Mouse (Mus musculus): ENCODE measurements around the gene Slc16a6. TPM values are rescaled to one million over a fixed set of nuclear protein-coding genes. Genes with fewer than 3 reads are reported as not detected.

The Slc16a6 gene
- polyA plus RNA-seq, 1 experiment: 1.6 TPM

- no peak for DNase-seq
- Histone ChIP-seq H3K4me3 (replicated peaks; ENCODE audit: extremely low read depth, low read depth, low read length) (no peak overlapping the region), H3K4me1 (ENCODE audit: control insufficient read depth, insufficient read depth, low read length) (peaks cover 10% of the 10 kb centered on the region; the same call in 1 of the 2 replicates)
- WGBS: 99% methylated on average over 4 of the region's 4 CpGs
- no peak for TF ChIP-seq POLR2A (IDR thresholded peaks at IDR 0.05; ENCODE audit: borderline replicate concordance, extremely low read depth, low read depth, low read length)
- no peak for TF ChIP-seq CTCF (IDR thresholded peaks at IDR 0.05; ENCODE audit: insufficient read depth, low read length)
Observed at GRCm38 (mm10) chr11:109422263-109422662, 51.1 kb downstream of the Slc16a6 start.

DNA sequence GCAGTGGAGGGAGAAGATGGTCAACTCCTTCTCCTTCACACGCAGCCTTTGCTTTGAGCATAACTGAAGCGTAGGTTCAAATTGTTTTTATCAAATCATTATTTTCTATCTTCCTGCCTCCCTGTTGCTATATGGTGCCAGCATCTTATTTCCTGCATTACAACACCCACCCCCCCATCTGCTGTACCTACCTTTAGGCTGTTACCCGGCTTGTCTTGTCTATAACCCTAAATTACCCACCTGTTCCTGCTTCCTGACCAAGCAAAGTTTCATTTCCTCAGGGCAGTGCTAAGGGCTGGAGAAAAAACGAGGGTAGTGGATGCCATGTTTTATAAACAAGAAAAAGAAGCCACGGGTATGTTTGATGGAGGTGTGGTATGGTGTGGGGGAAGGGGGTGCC, 52.2 kb downstream of the Slc16a6 start:
- 66% methylated on average over 5 of the region's 5 CpGs for WGBS
- DNase-seq: no peak
- H3K4me1 ChIP-seq (ENCODE audit: control insufficient read depth, insufficient read depth, low read length): peaks cover 10% of the 10 kb centered on the region; the same call in 1 of the 2 replicates
- no peak overlapping the region for H3K4me3 ChIP-seq (replicated peaks; ENCODE audit: extremely low read depth, low read depth, low read length)
- TF ChIP-seq POLR2A (IDR thresholded peaks at IDR 0.05; ENCODE audit: borderline replicate concordance, extremely low read depth, low read depth, low read length) (no peak), CTCF (IDR thresholded peaks at IDR 0.05; ENCODE audit: insufficient read depth, low read length) (no peak)

GRCm38 (mm10) chr11:109420567-109420962, 52.8 kb downstream of the Slc16a6 start:
- no peak for DNase-seq

GRCm38 (mm10) chr11:109419961-109420566, 53.3 kb downstream of the Slc16a6 start:
- 34% methylated on average over 16 of the region's 16 CpGs for WGBS
- DNase-seq: peak; percentile 25
- H3K4me3 ChIP-seq (replicated peaks; ENCODE audit: extremely low read depth, low read depth, low read length): peak overlapping the region; percentile 37
- H3K4me1 ChIP-seq (ENCODE audit: control insufficient read depth, insufficient read depth, low read length): peaks cover 10% of the 10 kb centered on the region; the same call in 1 of the 2 replicates
- 0 out of 2 replicates have a peak, but pooled peaks have one; percentile 6 for TF ChIP-seq CTCF (IDR thresholded peaks at IDR 0.05; ENCODE audit: insufficient read depth, low read length)
- no peak for TF ChIP-seq POLR2A (IDR thresholded peaks at IDR 0.05; ENCODE audit: borderline replicate concordance, extremely low read depth, low read depth, low read length)

More at GRCm38 (mm10) chr11:109420567-109420962, 52.8 kb downstream of the Slc16a6 start:
- H3K4me3 ChIP-seq (replicated peaks; ENCODE audit: extremely low read depth, low read depth, low read length): no peak overlapping the region
- TF ChIP-seq CTCF (IDR thresholded peaks at IDR 0.05; ENCODE audit: insufficient read depth, low read length): no peak
- no peak for TF ChIP-seq POLR2A (IDR thresholded peaks at IDR 0.05; ENCODE audit: borderline replicate concordance, extremely low read depth, low read depth, low read length)
- 59% methylated on average over 14 of the region's 14 CpGs for WGBS
- peaks cover 10% of the 10 kb centered on the region; the same call in 1 of the 2 replicates for H3K4me1 ChIP-seq (ENCODE audit: control insufficient read depth, insufficient read depth, low read length)

DNA sequence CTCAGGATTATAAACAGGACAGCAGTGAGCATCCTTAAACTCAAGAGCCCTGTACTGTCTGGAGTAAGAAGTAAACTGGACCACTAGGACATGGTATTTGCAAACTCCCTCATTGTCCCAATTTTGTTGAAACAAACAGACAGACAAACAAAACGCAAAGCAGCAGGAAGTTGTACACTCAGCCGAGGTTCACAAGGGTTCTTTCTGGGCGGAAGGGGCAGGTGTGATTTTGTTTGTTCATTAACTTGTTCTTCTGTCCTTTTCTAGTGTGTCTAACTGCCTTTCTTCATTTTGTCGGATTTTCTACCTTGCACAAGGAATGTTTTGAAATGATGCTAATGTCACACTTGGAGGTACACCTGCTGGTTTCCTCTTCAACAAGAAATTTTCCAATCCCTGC, 53.9 kb downstream of the Slc16a6 start:
- no peak overlapping the region for H3K4me3 ChIP-seq (replicated peaks; ENCODE audit: extremely low read depth, low read depth, low read length)
- no peak for TF ChIP-seq CTCF (IDR thresholded peaks at IDR 0.05; ENCODE audit: insufficient read depth, low read length)
- TF ChIP-seq POLR2A (IDR thresholded peaks at IDR 0.05; ENCODE audit: borderline replicate concordance, extremely low read depth, low read depth, low read length): no peak
- H3K4me1 ChIP-seq (ENCODE audit: control insufficient read depth, insufficient read depth, low read length): peaks cover 10% of the 10 kb centered on the region; the same call in 1 of the 2 replicates
- no peak for DNase-seq
- 31% methylated on average over 4 of the region's 4 CpGs for WGBS

GRCm38 (mm10) chr11:109417472-109418040, 55.8 kb downstream of the Slc16a6 start:
- Histone ChIP-seq H3K4me1 (ENCODE audit: control insufficient read depth, insufficient read depth, low read length) (peaks cover 10% of the 10 kb centered on the region; the same call in 1 of the 2 replicates), H3K4me3 (replicated peaks; ENCODE audit: extremely low read depth, low read depth, low read length) (no peak overlapping the region)
- peak; percentile 29 for DNase-seq
- TF ChIP-seq CTCF (IDR thresholded peaks at IDR 0.05; ENCODE audit: insufficient read depth, low read length) (no peak), POLR2A (IDR thresholded peaks at IDR 0.05; ENCODE audit: borderline replicate concordance, extremely low read depth, low read depth, low read length) (no peak)
- 59% methylated on average over 9 of the region's 9 CpGs for WGBS

- peak; percentile 74 for DNase-seq
Observed at GRCm38 (mm10) chr11:109416709-109417420, 56.5 kb downstream of the Slc16a6 start.

DNA sequence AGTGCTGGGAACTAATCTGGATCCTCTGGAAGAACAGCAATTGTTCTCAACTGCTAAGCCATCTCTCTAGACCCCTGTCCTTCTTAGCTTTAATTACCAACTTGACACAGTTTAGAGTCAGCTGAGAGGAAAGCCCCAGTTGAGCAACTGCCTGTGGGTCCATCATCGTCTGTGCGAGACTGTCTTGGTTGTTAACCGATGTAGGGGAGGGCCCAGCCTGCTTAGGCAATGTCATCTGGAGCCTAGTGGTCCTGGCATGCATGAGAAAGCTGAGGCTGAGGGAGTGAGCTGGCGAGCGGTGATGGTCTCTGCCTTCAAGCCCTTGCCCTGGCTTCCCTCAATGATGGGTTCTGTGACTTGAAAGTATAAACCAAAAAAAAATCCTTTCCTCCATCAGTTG, 58.6 kb downstream of the Slc16a6 start:
- peaks cover 4% of the 10 kb centered on the region; the same call in 1 of the 2 replicates for H3K4me1 ChIP-seq (ENCODE audit: control insufficient read depth, insufficient read depth, low read length)
- H3K4me3 ChIP-seq (replicated peaks; ENCODE audit: extremely low read depth, low read depth, low read length): no peak overlapping the region
- DNase-seq: no peak
- TF ChIP-seq CTCF (IDR thresholded peaks at IDR 0.05; ENCODE audit: insufficient read depth, low read length) (no peak), POLR2A (IDR thresholded peaks at IDR 0.05; ENCODE audit: borderline replicate concordance, extremely low read depth, low read depth, low read length) (no peak)
- WGBS: 86% methylated on average over 5 of the region's 5 CpGs

More at GRCm38 (mm10) chr11:109416709-109417420, 56.5 kb downstream of the Slc16a6 start:
- Histone ChIP-seq H3K4me3 (replicated peaks; ENCODE audit: extremely low read depth, low read depth, low read length) (no peak overlapping the region), H3K4me1 (ENCODE audit: control insufficient read depth, insufficient read depth, low read length) (peaks cover 10% of the 10 kb centered on the region; the same call in 1 of the 2 replicates)
- no peak for TF ChIP-seq POLR2A (IDR thresholded peaks at IDR 0.05; ENCODE audit: borderline replicate concordance, extremely low read depth, low read depth, low read length)
- no peak for TF ChIP-seq CTCF (IDR thresholded peaks at IDR 0.05; ENCODE audit: insufficient read depth, low read length)
- 45% methylated on average over 8 of the region's 8 CpGs for WGBS

- 71% methylated on average over 6 of the region's 6 CpGs for WGBS
- Histone ChIP-seq H3K4me3 (replicated peaks; ENCODE audit: extremely low read depth, low read depth, low read length) (no peak within 1 kb of the TSS), H3K4me1 (ENCODE audit: control insufficient read depth, insufficient read depth, low read length) (no peaks in the 10 kb centered on the region)
- no peak for TF ChIP-seq CTCF (IDR thresholded peaks at IDR 0.05; ENCODE audit: insufficient read depth, low read length)
- TF ChIP-seq POLR2A (IDR thresholded peaks at IDR 0.05; ENCODE audit: borderline replicate concordance, extremely low read depth, low read depth, low read length): no peak
- no peak for DNase-seq
Observed at GRCm38 (mm10) chr11:109413617-109414016, 59.8 kb downstream of the Slc16a6 start, which contains the start of gene 9930022D16Rik. Gene 9930022D16Rik (plus strand): TSS chr11:109413917.
